Mouse (Mus musculus) cerebellum, postnatal 25 days (tissue): ENCODE data around the gene 1700018G05Rik.
A peak's percentile ranks its signal among the peaks of the same experiment; 100 is the strongest.
"Not testable (repeated sequence)": the region's sequence is repeated elsewhere in the genome, so short reads cannot be mapped to it uniquely, and the experiment has no call there.

ENCODE experiments used
- DNase-seq, 2 experiments: peaks; one replicate each; pipeline ENCODE4 v3.0.0; 2021; ENCODE audit warnings: mixed read lengths in 2 of 2

The 1700018G05Rik gene

GRCm38 (mm10) chrX:102928072-102928471 is at the start of gene 1700018G05Rik:
1700018G05Rik (plus strand) TSS chrX:102928372.
- DNase-seq = not testable (repeated sequence)

DNA sequence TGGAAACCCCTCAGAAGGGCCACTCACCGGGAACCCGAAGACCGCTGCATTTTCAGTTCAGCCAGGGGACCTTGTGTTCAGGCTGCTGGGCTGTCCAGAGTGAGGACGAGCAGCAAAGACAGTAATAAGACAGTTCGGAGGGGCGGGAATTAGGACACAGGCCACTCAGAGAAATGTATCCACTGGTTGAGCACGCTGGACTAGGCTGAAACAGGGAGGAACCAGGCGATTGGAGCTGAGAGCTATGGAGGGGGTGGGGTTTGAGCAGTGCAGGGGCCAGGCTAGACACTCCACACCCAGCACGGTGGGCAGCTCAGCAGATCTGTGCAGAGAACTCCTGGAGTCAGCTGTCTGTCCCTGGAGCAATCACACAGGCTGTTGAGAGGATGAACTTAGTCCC is 19.6 kb upstream of the 1700018G05Rik start, which contains the start of the genes Dmrtc1a and 1700011M02Rik:
TSS of gene Dmrtc1a (minus strand) at position 101 of the 400 bp plus-strand sequence.
TSS of gene 1700011M02Rik (plus strand) at position 319 of the 400 bp plus-strand sequence.
- DNase-seq = not testable (repeated sequence)

- not testable (repeated sequence) for DNase-seq
These were observed 13.3 kb upstream of the 1700018G05Rik start for GRCm38 (mm10) chrX:102914823-102915222.

- DNase-seq = peak; percentile 25 to 62
These were observed 1.5 kb upstream of the 1700018G05Rik start for GRCm38 (mm10) chrX:102926707-102927106.

DNA sequence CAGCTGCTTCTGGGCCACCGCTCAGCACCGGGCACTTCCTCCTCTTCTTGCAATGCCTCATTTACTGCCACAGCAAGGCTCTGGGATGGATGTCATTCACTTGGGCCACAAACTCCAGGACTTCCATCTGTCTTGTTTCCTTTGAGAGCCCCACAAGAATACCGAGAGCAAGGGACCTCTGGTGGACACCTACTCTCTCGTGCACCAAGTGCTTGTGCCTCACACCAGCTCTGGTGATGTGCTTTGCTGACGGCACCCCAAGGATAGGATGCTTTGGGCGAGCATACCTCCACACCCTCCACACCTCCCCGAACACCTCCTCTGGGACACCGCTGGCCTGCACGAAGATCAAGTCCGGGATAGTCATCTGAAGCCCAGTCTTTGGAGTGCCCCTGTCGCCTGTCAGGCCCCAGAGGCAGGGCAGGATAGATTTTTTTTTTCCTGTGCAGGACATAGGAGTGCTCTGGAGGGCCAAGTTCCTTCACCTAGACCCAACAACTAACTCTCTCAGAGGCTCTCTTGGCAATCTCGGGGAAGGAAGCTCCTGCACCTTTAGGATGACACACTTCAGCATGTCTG is 4.9 kb downstream of the 1700018G05Rik start:
- peak in 1 of 2 experiments; percentile 18 for DNase-seq

- DNase-seq = peak; percentile 77 to 86
These were observed 5.6 kb downstream of the 1700018G05Rik start for GRCm38 (mm10) chrX:102933571-102934394.

GRCm38 (mm10) chrX:102934395-102934764 is 6.2 kb downstream of the 1700018G05Rik start:
- DNase-seq = no peak

GRCm38 (mm10) chrX:102936743-102937142 is 8.6 kb downstream of the 1700018G05Rik start:
- no peak for DNase-seq

- not testable (repeated sequence) for DNase-seq
These were observed 22.0 kb downstream of the 1700018G05Rik start for GRCm38 (mm10) chrX:102950136-102950535.

- DNase-seq = peak in 1 of 2 experiments; percentile 49
These were observed 30.7 kb downstream of the 1700018G05Rik start for GRCm38 (mm10) chrX:102958917-102959316.

DNA sequence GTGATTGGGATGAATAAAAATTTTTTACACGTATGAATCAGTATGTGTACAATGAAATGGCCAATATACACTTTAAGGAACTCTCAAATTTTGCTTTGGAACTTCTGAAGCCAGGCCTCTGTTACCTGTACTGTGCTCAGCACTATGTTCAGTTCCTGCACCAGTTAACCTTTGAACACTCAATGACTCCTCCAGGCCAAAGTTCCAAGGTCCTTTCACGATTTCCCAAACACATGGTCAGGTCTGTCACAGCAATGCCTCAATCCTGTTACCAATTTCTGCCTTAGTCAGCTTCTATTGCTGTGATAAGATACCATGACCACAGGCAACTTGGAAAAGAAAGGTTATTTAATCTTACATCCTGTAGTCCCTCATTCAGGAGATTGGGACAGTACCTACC is 32.4 kb downstream of the 1700018G05Rik start:
- DNase-seq = no peak
